Mouse (Mus musculus): ENCODE data around the gene Cecr2. TPM values are rescaled to one million over a fixed set of nuclear protein-coding genes. Genes with fewer than 3 reads are reported as not detected.

The Cecr2 gene
- polyA plus RNA-seq, 1 experiment from 2014 or later = 20.7 TPM

- H3K4me2 ChIP-seq (ENCODE audit: low read depth) = no peak overlapping the region
- no peaks in the 10 kb centered on the region for H3K9me3 ChIP-seq (ENCODE audit: control insufficient read depth, low read length)
- DNase-seq (ENCODE audit: low spot score) (no peak), ATAC-seq (ENCODE audit: insufficient read depth, low FRiP score, low TSS enrichment) (no peak)
- H3K4me1 ChIP-seq (ENCODE audit: control insufficient read depth, insufficient read depth, low read length) = peaks cover 2% of the 10 kb centered on the region
- H3K36me3 ChIP-seq (ENCODE audit: control insufficient read depth, insufficient read depth, low read length) = peaks cover 5% of the 10 kb centered on the region
- H3K27ac ChIP-seq (ENCODE audit: low read depth, low read length) = no peak overlapping the region
- H3K9ac ChIP-seq (ENCODE audit: low read length) = no peak overlapping the region
- H3K4me3 ChIP-seq (ENCODE audit: low read depth, low read length) = no peak overlapping the region
- H3K27me3 ChIP-seq (ENCODE audit: control insufficient read depth, insufficient read depth, low read length) = no peaks in the 10 kb centered on the region
Observed at GRCm38 (mm10) chr6:120788904-120789303, 122.7 kb downstream of the Cecr2 start.

- Histone ChIP-seq H3K4me3 (ENCODE audit: low read depth, low read length) (no peak overlapping the region), H3K27ac (ENCODE audit: low read depth, low read length) (no peak overlapping the region), H3K9me3 (ENCODE audit: control insufficient read depth, low read length) (no peaks in the 10 kb centered on the region), H3K4me1 (ENCODE audit: control insufficient read depth, insufficient read depth, low read length) (peaks cover 2% of the 10 kb centered on the region), H3K27me3 (ENCODE audit: control insufficient read depth, insufficient read depth, low read length) (no peaks in the 10 kb centered on the region), H3K9ac (ENCODE audit: low read length) (no peak overlapping the region), H3K36me3 (ENCODE audit: control insufficient read depth, insufficient read depth, low read length) (peaks cover 6% of the 10 kb centered on the region), H3K4me2 (ENCODE audit: low read depth) (no peak overlapping the region)
- ATAC-seq (ENCODE audit: insufficient read depth, low FRiP score, low TSS enrichment) (no peak), DNase-seq (ENCODE audit: low spot score) (no peak)
- 92% methylated on average over 10 of the region's 11 CpGs for WGBS
Observed at GRCm38 (mm10) chr6:120790153-120790552, 124.0 kb downstream of the Cecr2 start.

- no peak overlapping the region for H3K4me2 ChIP-seq (ENCODE audit: low read depth)
- DNase-seq (ENCODE audit: low spot score) (no peak), ATAC-seq (ENCODE audit: insufficient read depth, low FRiP score, low TSS enrichment) (no peak)
- peaks cover 2% of the 10 kb centered on the region for H3K4me1 ChIP-seq (ENCODE audit: control insufficient read depth, insufficient read depth, low read length)
- peaks cover 11% of the 10 kb centered on the region for H3K36me3 ChIP-seq (ENCODE audit: control insufficient read depth, insufficient read depth, low read length)
- H3K27me3 ChIP-seq (ENCODE audit: control insufficient read depth, insufficient read depth, low read length) = no peaks in the 10 kb centered on the region
- H3K9ac ChIP-seq (ENCODE audit: low read length) = no peak overlapping the region
- WGBS = 72% methylated on average over 5 of the region's 5 CpGs
- no peak overlapping the region for H3K27ac ChIP-seq (ENCODE audit: low read depth, low read length)
- H3K9me3 ChIP-seq (ENCODE audit: control insufficient read depth, low read length) = no peaks in the 10 kb centered on the region
- H3K4me3 ChIP-seq (ENCODE audit: low read depth, low read length) = no peak overlapping the region
Observed at GRCm38 (mm10) chr6:120790717-120791116, 124.5 kb downstream of the Cecr2 start.

GRCm38 (mm10) chr6:120792947-120793346, 126.8 kb downstream of the Cecr2 start:
- Histone ChIP-seq H3K9me3 (ENCODE audit: control insufficient read depth, low read length) (no peaks in the 10 kb centered on the region), H3K4me1 (ENCODE audit: control insufficient read depth, insufficient read depth, low read length) (peaks cover 2% of the 10 kb centered on the region; the same call in 1 of the 2 replicates), H3K4me3 (ENCODE audit: low read depth, low read length) (no peak overlapping the region), H3K36me3 (ENCODE audit: control insufficient read depth, insufficient read depth, low read length) (peaks cover 19% of the 10 kb centered on the region), H3K27ac (ENCODE audit: low read depth, low read length) (no peak overlapping the region), H3K9ac (ENCODE audit: low read length) (no peak overlapping the region), H3K27me3 (ENCODE audit: control insufficient read depth, insufficient read depth, low read length) (no peaks in the 10 kb centered on the region), H3K4me2 (ENCODE audit: low read depth) (no peak overlapping the region)
- 83% methylated on average over 8 of the region's 8 CpGs for WGBS
- DNase-seq (ENCODE audit: low spot score) (no peak), ATAC-seq (ENCODE audit: insufficient read depth, low FRiP score, low TSS enrichment) (no peak)

GRCm38 (mm10) chr6:120795422-120796086, 129.4 kb downstream of the Cecr2 start:
- WGBS = 80% methylated on average over 5 of the region's 5 CpGs
- Histone ChIP-seq H3K27me3 (ENCODE audit: control insufficient read depth, insufficient read depth, low read length) (no peaks in the 10 kb centered on the region), H3K9me3 (ENCODE audit: control insufficient read depth, low read length) (no peaks in the 10 kb centered on the region), H3K27ac (ENCODE audit: low read depth, low read length) (no peak overlapping the region), H3K9ac (ENCODE audit: low read length) (no peak overlapping the region), H3K4me1 (ENCODE audit: control insufficient read depth, insufficient read depth, low read length) (peaks cover 2% of the 10 kb centered on the region; the same call in 1 of the 2 replicates), H3K4me2 (ENCODE audit: low read depth) (no peak overlapping the region), H3K4me3 (ENCODE audit: low read depth, low read length) (no peak overlapping the region), H3K36me3 (ENCODE audit: control insufficient read depth, insufficient read depth, low read length) (peaks cover 24% of the 10 kb centered on the region)
- DNase-seq (ENCODE audit: low spot score) (no peak), ATAC-seq (ENCODE audit: insufficient read depth, low FRiP score, low TSS enrichment) (no peak)

- Histone ChIP-seq H3K27me3 (ENCODE audit: control insufficient read depth, insufficient read depth, low read length) (no peaks in the 10 kb centered on the region), H3K4me3 (ENCODE audit: low read depth, low read length) (no peak overlapping the region), H3K36me3 (ENCODE audit: control insufficient read depth, insufficient read depth, low read length) (peaks cover 26% of the 10 kb centered on the region), H3K9ac (ENCODE audit: low read length) (no peak overlapping the region), H3K27ac (ENCODE audit: low read depth, low read length) (no peak overlapping the region), H3K4me2 (ENCODE audit: low read depth) (no peak overlapping the region), H3K9me3 (ENCODE audit: control insufficient read depth, low read length) (no peaks in the 10 kb centered on the region), H3K4me1 (ENCODE audit: control insufficient read depth, insufficient read depth, low read length) (no peaks in the 10 kb centered on the region)
- DNase-seq (ENCODE audit: low spot score) (no peak), ATAC-seq (ENCODE audit: insufficient read depth, low FRiP score, low TSS enrichment) (no peak)
- 82% methylated on average over 2 of the region's 2 CpGs for WGBS
Observed at GRCm38 (mm10) chr6:120796111-120796510, 129.9 kb downstream of the Cecr2 start.

- Histone ChIP-seq H3K4me3 (ENCODE audit: low read depth, low read length) (no peak overlapping the region), H3K4me1 (ENCODE audit: control insufficient read depth, insufficient read depth, low read length) (no peaks in the 10 kb centered on the region), H3K9me3 (ENCODE audit: control insufficient read depth, low read length) (no peaks in the 10 kb centered on the region), H3K27me3 (ENCODE audit: control insufficient read depth, insufficient read depth, low read length) (no peaks in the 10 kb centered on the region), H3K27ac (ENCODE audit: low read depth, low read length) (no peak overlapping the region), H3K9ac (ENCODE audit: low read length) (no peak overlapping the region), H3K36me3 (ENCODE audit: control insufficient read depth, insufficient read depth, low read length) (peaks cover 27% of the 10 kb centered on the region), H3K4me2 (ENCODE audit: low read depth) (no peak overlapping the region)
- WGBS = 91% methylated on average over 7 of the region's 7 CpGs
- no peak for DNase-seq (ENCODE audit: low spot score)
- no peak for ATAC-seq (ENCODE audit: insufficient read depth, low FRiP score, low TSS enrichment)
Observed at GRCm38 (mm10) chr6:120798019-120798418, 131.8 kb downstream of the Cecr2 start.

- Histone ChIP-seq H3K4me2 (ENCODE audit: low read depth) (no peak overlapping the region), H3K4me3 (ENCODE audit: low read depth, low read length) (no peak overlapping the region), H3K36me3 (ENCODE audit: control insufficient read depth, insufficient read depth, low read length) (peaks cover 23% of the 10 kb centered on the region), H3K9ac (ENCODE audit: low read length) (no peak overlapping the region), H3K27ac (ENCODE audit: low read depth, low read length) (no peak overlapping the region), H3K9me3 (ENCODE audit: control insufficient read depth, low read length) (no peaks in the 10 kb centered on the region), H3K27me3 (ENCODE audit: control insufficient read depth, insufficient read depth, low read length) (no peaks in the 10 kb centered on the region), H3K4me1 (ENCODE audit: control insufficient read depth, insufficient read depth, low read length) (no peaks in the 10 kb centered on the region)
- ATAC-seq (ENCODE audit: insufficient read depth, low FRiP score, low TSS enrichment) (no peak), DNase-seq (ENCODE audit: low spot score) (no peak)
- 94% methylated on average over 4 of the region's 4 CpGs for WGBS
Observed at GRCm38 (mm10) chr6:120798905-120799304, 132.7 kb downstream of the Cecr2 start.

- no peaks in the 10 kb centered on the region for H3K27me3 ChIP-seq (ENCODE audit: control insufficient read depth, insufficient read depth, low read length)
- no peak overlapping the region for H3K9ac ChIP-seq (ENCODE audit: low read length)
- no peaks in the 10 kb centered on the region for H3K4me1 ChIP-seq (ENCODE audit: control insufficient read depth, insufficient read depth, low read length)
- no peaks in the 10 kb centered on the region for H3K9me3 ChIP-seq (ENCODE audit: control insufficient read depth, low read length)
- no peak overlapping the region for H3K4me3 ChIP-seq (ENCODE audit: low read depth, low read length)
- WGBS = 94% methylated on average over 4 of the region's 4 CpGs
- H3K36me3 ChIP-seq (ENCODE audit: control insufficient read depth, insufficient read depth, low read length) = peaks cover 22% of the 10 kb centered on the region
- ATAC-seq (ENCODE audit: insufficient read depth, low FRiP score, low TSS enrichment) (no peak), DNase-seq (ENCODE audit: low spot score) (no peak)
- no peak overlapping the region for H3K4me2 ChIP-seq (ENCODE audit: low read depth)
- no peak overlapping the region for H3K27ac ChIP-seq (ENCODE audit: low read depth, low read length)
Observed at GRCm38 (mm10) chr6:120799581-120800041, 133.4 kb downstream of the Cecr2 start.

Data from neural tube, embryonic 11.5 days (tissue).